Mouse (Mus musculus) layer of hippocampus, postnatal 25 days (tissue): ENCODE measurements around the gene S1pr2. TPM values are rescaled to one million over a fixed set of nuclear protein-coding genes. Genes with fewer than 3 reads are reported as not detected.
"Not testable (repeated sequence)": the region's sequence is repeated elsewhere in the genome, so short reads cannot be mapped to it uniquely, and the experiment has no call there.

Source experiments
- DNase-seq, 2 experiments: peaks; one replicate each; pipeline ENCODE4 v3.0.0; 2022; ENCODE audit warnings: mixed read lengths in 2 of 2, low spot score in 1 of 2; ENCODE audit errors: extremely low spot score in 1 of 2
- total RNA-seq, 2 experiments: library from RNA; stranded (reverse); gene quantifications; 2 replicates each; pipeline ENCODE4 v1.2.3; 2021

The S1pr2 gene
- total RNA-seq, 2 experiments from 2014 or later: 2.5 to 3.6 TPM

- no peak for DNase-seq
Measured at GRCm38 (mm10) chr9:21001651-21002200, 25.1 kb upstream of the S1pr2 start.

DNA sequence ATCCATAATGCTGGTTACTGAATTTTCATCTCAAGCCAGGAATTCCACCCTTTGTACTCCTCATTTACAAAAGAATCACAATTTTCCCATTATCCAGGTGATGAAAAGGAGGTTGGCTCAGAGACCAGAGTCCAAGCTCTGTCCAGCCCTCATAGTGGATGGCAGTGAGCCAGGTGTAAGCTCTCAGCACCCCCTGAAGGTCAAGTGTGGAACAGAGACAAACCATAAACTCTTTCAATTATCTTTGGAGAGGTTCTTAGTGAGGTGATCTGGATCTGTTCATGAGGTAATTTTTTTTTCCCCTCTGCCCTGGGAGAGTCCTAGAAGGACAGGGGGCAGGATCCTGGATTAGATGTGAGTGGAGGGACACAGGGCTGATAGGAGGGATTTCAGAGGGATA, 24.2 kb upstream of the S1pr2 start:
- no peak for DNase-seq

- DNase-seq: not testable (repeated sequence)
Measured at GRCm38 (mm10) chr9:20998337-20998736, 21.8 kb upstream of the S1pr2 start.

GRCm38 (mm10) chr9:20997065-20997464, 20.5 kb upstream of the S1pr2 start:
- no peak for DNase-seq

- DNase-seq: no peak
Measured at GRCm38 (mm10) chr9:20995069-20995468, 18.5 kb upstream of the S1pr2 start.

- DNase-seq: no peak
Measured at GRCm38 (mm10) chr9:20993165-20993898, 16.8 kb upstream of the S1pr2 start.

DNA sequence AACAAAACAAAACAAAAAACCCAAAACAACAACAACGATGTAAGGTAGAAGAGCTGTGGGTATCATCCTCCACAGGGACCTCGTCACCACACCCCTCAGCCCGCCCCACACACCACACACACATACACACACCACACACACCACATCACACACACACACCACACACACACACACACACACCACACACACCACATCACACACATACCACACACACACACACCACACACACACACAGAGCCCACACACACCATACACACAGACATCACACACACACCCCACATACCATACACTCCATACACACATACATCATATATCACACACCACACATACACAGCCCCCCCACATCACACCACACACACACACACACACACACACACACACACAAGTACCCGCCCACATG, 15.0 kb upstream of the S1pr2 start:
- no peak for DNase-seq

- DNase-seq: no peak
Measured at GRCm38 (mm10) chr9:20990861-20991260, 14.3 kb upstream of the S1pr2 start.

DNA sequence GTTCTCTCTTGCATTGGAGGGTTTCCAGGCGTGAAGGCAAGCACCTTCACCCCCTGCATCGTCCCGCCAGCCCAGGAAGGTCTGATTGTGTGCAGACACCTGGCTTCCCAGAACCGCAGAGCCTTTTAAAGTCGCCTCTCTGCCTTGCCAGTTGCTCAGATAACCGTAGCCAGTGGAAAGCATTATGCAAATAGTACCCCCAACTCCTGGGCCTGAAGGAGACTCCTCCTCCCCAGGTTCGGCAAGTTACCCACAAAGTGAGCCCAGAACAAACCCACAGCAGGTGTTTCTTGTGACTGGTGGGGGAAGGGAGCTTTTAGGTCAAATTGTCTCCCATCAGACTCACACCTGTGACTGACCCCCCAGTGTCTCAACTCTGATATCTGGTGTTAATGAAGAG, 11.4 kb upstream of the S1pr2 start:
- DNase-seq: no peak

GRCm38 (mm10) chr9:20986952-20987686, 10.5 kb upstream of the S1pr2 start:
- no peak for DNase-seq

DNA sequence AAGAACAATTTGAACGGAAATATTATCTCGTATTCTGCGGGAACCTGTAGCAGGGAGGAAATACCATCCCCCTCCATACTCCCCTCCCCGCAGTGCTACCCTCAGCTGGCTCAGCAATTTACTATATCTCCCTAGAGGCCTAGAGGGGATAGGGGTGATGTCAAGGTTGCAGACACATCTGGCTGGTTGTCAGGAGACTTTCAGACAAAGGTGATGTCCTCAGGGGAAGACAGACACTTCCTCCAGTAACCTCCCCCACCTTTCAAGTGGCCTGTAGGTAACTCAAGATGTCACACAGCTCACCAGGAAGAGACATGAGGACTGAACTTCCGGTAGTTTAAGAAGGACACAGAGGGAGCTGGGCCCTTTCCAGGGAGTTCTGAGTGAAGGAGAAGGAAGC, 6.6 kb upstream of the S1pr2 start:
- DNase-seq: no peak

DNA sequence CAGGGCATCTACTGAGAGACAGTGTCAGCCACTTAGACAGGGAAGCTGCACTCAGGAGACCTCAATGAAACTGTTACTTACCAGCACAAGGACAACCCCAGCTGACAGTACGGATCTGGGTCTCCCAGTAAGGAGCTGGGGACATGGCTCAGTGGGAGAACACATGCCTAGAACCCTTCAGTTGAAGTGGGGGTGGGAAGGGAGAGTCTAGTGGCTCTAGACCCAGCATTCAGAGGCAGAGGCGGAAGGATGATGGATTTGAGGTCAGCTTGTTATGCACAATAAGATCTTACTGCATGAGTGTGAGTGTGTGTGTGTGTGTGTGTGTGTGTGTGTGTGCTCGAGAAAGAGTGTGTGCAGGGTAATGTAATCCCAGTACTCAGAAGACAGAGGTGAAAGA, 5.6 kb upstream of the S1pr2 start:
- DNase-seq: no peak

DNA sequence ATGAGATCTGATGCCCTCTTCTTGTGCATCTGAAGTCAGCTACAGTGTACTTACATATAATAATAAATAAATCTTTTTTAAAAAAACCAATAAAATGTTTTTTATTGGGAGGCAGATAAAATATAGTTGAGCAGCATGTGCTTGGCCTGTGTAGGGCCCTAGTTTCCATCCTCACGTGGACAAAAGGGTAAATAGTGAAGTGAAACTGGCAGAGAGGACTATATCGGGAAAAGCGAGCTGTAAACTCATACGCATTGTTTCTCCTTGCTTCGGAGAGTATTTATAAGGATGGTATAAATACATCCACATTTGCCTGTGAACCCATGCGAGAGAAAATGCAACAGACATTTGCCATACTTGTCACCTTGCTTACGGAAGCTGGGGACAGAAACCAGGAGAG, 3.2 kb upstream of the S1pr2 start:
- no peak for DNase-seq

- DNase-seq: no peak
Measured at GRCm38 (mm10) chr9:20979181-20979580, 2.6 kb upstream of the S1pr2 start.

DNA sequence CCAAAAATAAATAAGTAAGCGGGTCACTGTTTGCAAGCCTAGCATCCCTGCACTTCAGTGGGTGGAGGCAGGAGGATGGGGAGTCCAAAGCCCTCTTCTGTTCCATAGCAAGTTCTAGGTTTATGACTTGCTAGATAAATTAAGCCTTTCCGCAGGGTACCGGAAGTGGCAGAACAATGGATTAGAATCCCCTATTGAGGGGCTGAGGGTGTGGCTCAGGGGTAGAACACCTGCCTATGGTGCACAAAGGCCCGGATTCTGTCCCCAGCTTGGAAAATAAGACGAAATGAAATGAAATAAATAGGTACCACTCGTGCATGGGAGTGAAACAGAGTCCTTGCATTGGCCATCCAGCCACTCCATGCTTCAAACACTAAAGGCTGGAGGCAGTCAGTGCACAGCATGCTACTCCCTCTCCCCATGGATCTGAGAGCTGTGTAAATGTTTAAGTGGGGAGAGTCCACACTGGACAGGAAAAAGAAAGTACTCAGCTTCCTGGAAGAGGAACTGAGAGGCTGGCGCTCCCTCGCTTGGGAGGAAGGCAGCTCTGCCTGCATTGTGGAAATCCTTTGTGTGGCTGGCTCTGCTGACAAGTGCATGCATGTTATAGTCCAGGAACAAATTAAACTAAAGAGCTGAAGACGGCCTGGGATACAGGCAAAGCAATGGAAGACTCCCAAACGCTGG, 2.0 kb upstream of the S1pr2 start:
- no peak for DNase-seq

DNA sequence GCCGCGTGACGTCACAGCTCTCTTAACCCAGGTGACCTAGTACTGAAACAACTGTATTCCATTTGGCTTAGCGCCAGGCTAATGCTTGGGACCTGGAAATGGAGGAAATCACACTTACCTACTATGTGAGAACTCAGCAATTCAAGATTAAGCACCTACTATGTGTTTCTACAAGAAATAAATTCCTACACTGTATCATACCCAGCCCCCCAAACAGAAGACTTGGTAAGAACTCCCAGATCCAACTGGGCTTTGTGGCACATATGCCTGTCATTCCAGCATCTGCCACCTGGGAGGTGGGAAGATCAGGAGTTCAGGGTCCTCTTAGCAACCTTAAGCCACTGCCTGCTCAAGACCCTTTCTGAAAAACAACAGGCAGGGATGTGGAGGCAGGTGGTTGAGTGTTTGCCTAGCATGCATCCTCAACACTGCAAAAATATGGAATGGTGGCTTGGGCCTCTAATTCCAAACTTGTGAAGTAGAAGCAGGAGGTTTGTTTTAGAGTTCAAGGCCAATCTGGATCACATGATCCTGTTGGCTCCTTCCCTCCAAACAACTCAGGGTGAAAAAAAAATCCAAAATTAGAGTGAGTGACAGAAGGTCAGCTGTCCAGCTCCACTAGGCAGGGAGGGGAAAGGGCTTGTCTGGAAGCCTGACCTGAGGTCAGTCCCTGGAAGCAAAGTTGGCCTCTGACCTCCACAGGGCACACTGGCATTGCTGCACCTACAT, 544 bp upstream of the S1pr2 start:
- no peak for DNase-seq

DNA sequence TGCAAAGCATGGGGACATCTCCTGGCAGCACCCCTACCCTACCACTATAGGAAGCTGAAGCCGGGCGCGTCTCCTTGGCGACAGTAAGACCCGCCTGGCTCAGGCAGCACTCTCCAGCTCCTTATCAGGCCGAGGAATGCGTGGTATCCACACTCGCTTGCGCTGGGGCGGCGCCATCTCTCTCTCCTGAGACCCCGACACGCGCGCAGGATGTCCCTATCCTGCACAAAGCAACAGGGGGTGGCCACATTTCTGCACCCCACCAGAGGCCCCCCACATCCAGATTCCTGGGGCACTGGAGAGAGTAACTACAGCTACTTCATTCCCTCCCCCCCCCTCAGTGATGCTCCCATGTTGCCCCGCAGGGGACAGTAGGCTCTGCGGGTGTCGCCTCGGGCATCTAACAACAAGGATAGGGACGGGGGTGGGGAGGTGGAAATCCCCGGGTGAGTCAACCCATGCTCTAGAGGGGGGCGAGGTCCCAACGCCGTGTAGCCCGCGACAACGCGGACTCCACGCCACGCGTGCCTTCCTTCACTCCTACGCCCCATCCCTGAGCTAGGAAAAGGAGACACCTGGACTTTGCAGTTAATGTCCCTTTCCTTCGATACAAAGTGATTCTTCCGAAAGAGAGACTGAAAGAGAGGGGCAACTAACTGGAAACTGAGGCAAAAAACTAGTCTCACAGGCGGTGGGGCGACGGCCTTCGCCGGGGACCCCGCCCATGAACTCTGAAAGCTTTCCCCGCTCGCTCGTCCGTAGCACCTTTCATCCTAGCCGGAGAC, 958 bp downstream of the S1pr2 start:
- no peak for DNase-seq

DNA sequence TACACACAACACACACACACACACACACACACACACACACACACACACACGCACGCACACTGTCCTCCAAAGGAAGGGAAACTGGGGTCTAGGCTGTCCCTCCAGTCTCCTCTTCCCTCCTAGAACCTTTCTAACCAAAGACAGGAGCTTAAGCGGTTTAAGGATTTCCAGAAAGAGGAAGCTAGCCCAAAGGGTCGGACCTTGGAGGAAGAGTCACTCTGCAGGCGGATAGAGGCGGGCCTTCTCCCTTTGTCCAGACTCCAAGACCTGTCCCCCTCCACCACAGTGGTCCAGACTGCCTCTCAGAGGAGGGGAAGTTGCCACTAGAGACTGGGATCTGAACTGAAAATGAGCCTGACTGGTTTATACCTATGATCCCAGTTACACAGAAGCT, 2.9 kb downstream of the S1pr2 start:
- DNase-seq: no peak

- no peak for DNase-seq
Measured at GRCm38 (mm10) chr9:20973001-20973681, 3.4 kb downstream of the S1pr2 start.
